Mouse (Mus musculus): ENCODE measurements at regions not wholly inside any gene's neighbourhood (a gene's known extent, or its start where the extent isn't known, plus 50 kb on each side); places are given as distances from the start of the nearest gene placed in this dataset.

- no peak overlapping the region for H3K9ac ChIP-seq (ENCODE audit: low read length)
- H3K9me3 ChIP-seq (ENCODE audit: control insufficient read depth, low read length) = no peaks in the 10 kb centered on the region
- no peaks in the 10 kb centered on the region for H3K27me3 ChIP-seq (ENCODE audit: control insufficient read depth, insufficient read depth, low read length)
- ATAC-seq (replicated peaks; ENCODE audit: low FRiP score) (peak; percentile 49; the same call in 1 of the 2 replicates), DNase-seq (ENCODE audit: low spot score) (no peak)
- no peaks in the 10 kb centered on the region for H3K36me3 ChIP-seq (ENCODE audit: control insufficient read depth, insufficient read depth, low read length)
- no peak overlapping the region for H3K4me2 ChIP-seq (ENCODE audit: low read depth, low read length, severe bottlenecking)
- no peak overlapping the region for H3K4me3 ChIP-seq (ENCODE audit: low read depth, low read length)
- no peaks in the 10 kb centered on the region for H3K4me1 ChIP-seq (replicated peaks; ENCODE audit: control insufficient read depth, insufficient read depth, low read length)
- 91% methylated on average over 1 of the region's 1 CpGs for WGBS
- H3K27ac ChIP-seq (ENCODE audit: low read depth, low read length) = no peak overlapping the region
These were observed 713.4 kb upstream of the Nrsn1 start for GRCm38 (mm10) chr13:25983659-25984058.

GRCm38 (mm10) chr13:25978648-25979047 lies 708.3 kb upstream of the Nrsn1 start:
- no peak for DNase-seq (ENCODE audit: low spot score)
- Histone ChIP-seq H3K27ac (ENCODE audit: low read depth, low read length) (no peak overlapping the region), H3K4me3 (ENCODE audit: low read depth, low read length) (no peak overlapping the region), H3K4me1 (replicated peaks; ENCODE audit: control insufficient read depth, insufficient read depth, low read length) (no peaks in the 10 kb centered on the region), H3K4me2 (ENCODE audit: low read depth, low read length, severe bottlenecking) (no peak overlapping the region), H3K36me3 (ENCODE audit: control insufficient read depth, insufficient read depth, low read length) (no peaks in the 10 kb centered on the region), H3K9ac (ENCODE audit: low read length) (no peak overlapping the region), H3K9me3 (ENCODE audit: control insufficient read depth, low read length) (no peaks in the 10 kb centered on the region), H3K27me3 (ENCODE audit: control insufficient read depth, insufficient read depth, low read length) (no peaks in the 10 kb centered on the region)
- no peak for ATAC-seq (replicated peaks; ENCODE audit: low FRiP score)
- WGBS = 70% methylated on average over 1 of the region's 1 CpGs

GRCm38 (mm10) chr13:25958592-25958991 lies 688.3 kb upstream of the Nrsn1 start:
- Histone ChIP-seq H3K27me3 (ENCODE audit: control insufficient read depth, insufficient read depth, low read length) (no peaks in the 10 kb centered on the region), H3K9me3 (ENCODE audit: control insufficient read depth, low read length) (no peaks in the 10 kb centered on the region), H3K36me3 (ENCODE audit: control insufficient read depth, insufficient read depth, low read length) (no peaks in the 10 kb centered on the region), H3K9ac (ENCODE audit: low read length) (no peak overlapping the region), H3K4me3 (ENCODE audit: low read depth, low read length) (no peak overlapping the region), H3K4me1 (replicated peaks; ENCODE audit: control insufficient read depth, insufficient read depth, low read length) (0 out of 2 replicates have a peak, but pooled peaks cover 1% of the 10 kb centered on the region), H3K27ac (ENCODE audit: low read depth, low read length) (no peak overlapping the region), H3K4me2 (ENCODE audit: low read depth, low read length, severe bottlenecking) (no peak overlapping the region)
- DNase-seq (ENCODE audit: low spot score) (no peak), ATAC-seq (replicated peaks; ENCODE audit: low FRiP score) (no peak)

GRCm38 (mm10) chr13:25958153-25958466 lies 687.8 kb upstream of the Nrsn1 start:
- no peak for ATAC-seq (replicated peaks; ENCODE audit: low FRiP score)
- Histone ChIP-seq H3K9me3 (ENCODE audit: control insufficient read depth, low read length) (no peaks in the 10 kb centered on the region), H3K27me3 (ENCODE audit: control insufficient read depth, insufficient read depth, low read length) (no peaks in the 10 kb centered on the region), H3K9ac (ENCODE audit: low read length) (no peak overlapping the region), H3K27ac (ENCODE audit: low read depth, low read length) (no peak overlapping the region), H3K4me2 (ENCODE audit: low read depth, low read length, severe bottlenecking) (no peak overlapping the region), H3K4me3 (ENCODE audit: low read depth, low read length) (no peak overlapping the region), H3K36me3 (ENCODE audit: control insufficient read depth, insufficient read depth, low read length) (no peaks in the 10 kb centered on the region), H3K4me1 (replicated peaks; ENCODE audit: control insufficient read depth, insufficient read depth, low read length) (0 out of 2 replicates have a peak, but pooled peaks cover 1% of the 10 kb centered on the region)
- no peak for DNase-seq (ENCODE audit: low spot score)
- WGBS = 91% methylated on average over 4 of the region's 4 CpGs

DNA sequence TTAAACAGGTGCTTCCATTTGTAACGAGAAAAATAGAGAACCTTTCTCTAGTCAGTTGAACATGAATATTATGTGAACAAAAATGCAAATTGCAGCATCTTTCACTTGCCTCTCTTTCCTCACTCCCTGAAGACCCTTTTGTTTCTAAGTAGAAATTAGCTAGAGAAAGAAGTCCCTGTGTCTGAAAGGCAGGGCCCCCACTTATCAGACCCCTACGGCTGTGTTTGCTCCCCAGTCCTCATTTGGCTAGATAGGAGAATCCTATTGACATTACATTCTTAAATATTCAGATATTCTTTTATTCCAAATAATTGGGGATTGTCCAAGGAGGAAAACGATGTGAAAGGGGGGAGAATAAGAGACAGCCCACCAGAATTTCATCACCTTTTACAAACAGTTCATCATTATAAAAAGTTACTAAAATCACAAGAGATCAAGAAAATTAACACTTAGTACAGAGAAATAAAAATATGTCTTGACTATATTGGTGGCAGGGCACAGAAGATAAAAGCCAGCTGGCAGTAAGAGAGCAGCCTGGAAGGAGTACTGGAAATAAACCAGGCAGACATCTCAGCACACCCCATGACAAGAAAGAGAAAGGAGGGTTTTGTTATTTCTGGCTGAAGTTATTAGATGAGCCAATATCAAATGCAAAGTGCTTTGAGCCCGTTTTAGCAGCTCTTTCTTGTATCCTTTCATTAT lies 687.3 kb upstream of the Nrsn1 start:
- Histone ChIP-seq H3K36me3 (ENCODE audit: control insufficient read depth, insufficient read depth, low read length) (no peaks in the 10 kb centered on the region), H3K4me2 (ENCODE audit: low read depth, low read length, severe bottlenecking) (no peak overlapping the region), H3K9me3 (ENCODE audit: control insufficient read depth, low read length) (no peaks in the 10 kb centered on the region), H3K27me3 (ENCODE audit: control insufficient read depth, insufficient read depth, low read length) (no peaks in the 10 kb centered on the region), H3K9ac (ENCODE audit: low read length) (no peak overlapping the region), H3K4me3 (ENCODE audit: low read depth, low read length) (no peak overlapping the region), H3K27ac (ENCODE audit: low read depth, low read length) (no peak overlapping the region), H3K4me1 (replicated peaks; ENCODE audit: control insufficient read depth, insufficient read depth, low read length) (0 out of 2 replicates have a peak, but pooled peaks cover 1% of the 10 kb centered on the region)
- DNase-seq (ENCODE audit: low spot score) (no peak), ATAC-seq (replicated peaks; ENCODE audit: low FRiP score) (no peak)
- 67% methylated on average over 4 of the region's 4 CpGs for WGBS

GRCm38 (mm10) chr13:25937631-25938030 lies 667.3 kb upstream of the Nrsn1 start:
- no peaks in the 10 kb centered on the region for H3K36me3 ChIP-seq (ENCODE audit: control insufficient read depth, insufficient read depth, low read length)
- H3K9me3 ChIP-seq (ENCODE audit: control insufficient read depth, low read length) = no peaks in the 10 kb centered on the region
- H3K4me2 ChIP-seq (ENCODE audit: low read depth, low read length, severe bottlenecking) = no peak overlapping the region
- no peak overlapping the region for H3K27ac ChIP-seq (ENCODE audit: low read depth, low read length)
- H3K27me3 ChIP-seq (ENCODE audit: control insufficient read depth, insufficient read depth, low read length) = no peaks in the 10 kb centered on the region
- H3K4me1 ChIP-seq (replicated peaks; ENCODE audit: control insufficient read depth, insufficient read depth, low read length) = peaks cover 5% of the 10 kb centered on the region; the same call in 1 of the 2 replicates
- H3K4me3 ChIP-seq (ENCODE audit: low read depth, low read length) = no peak overlapping the region
- no peak for DNase-seq (ENCODE audit: low spot score)
- 82% methylated on average over 1 of the region's 1 CpGs for whole genome bisulfite sequencing
- no peak for ATAC-seq (replicated peaks; ENCODE audit: low FRiP score)
- no peak overlapping the region for H3K9ac ChIP-seq (ENCODE audit: low read length)

- peak overlapping the region; percentile 39 for H3K27ac ChIP-seq (ENCODE audit: low read depth, low read length)
- ATAC-seq (replicated peaks; ENCODE audit: low FRiP score) (no peak), DNase-seq (ENCODE audit: low spot score) (no peak)
- H3K9me3 ChIP-seq (ENCODE audit: control insufficient read depth, low read length) = no peaks in the 10 kb centered on the region
- 60% methylated on average over 3 of the region's 3 CpGs for WGBS
- no peak overlapping the region for H3K4me2 ChIP-seq (ENCODE audit: low read depth, low read length, severe bottlenecking)
- no peak overlapping the region for H3K9ac ChIP-seq (ENCODE audit: low read length)
- H3K36me3 ChIP-seq (ENCODE audit: control insufficient read depth, insufficient read depth, low read length) = no peaks in the 10 kb centered on the region
- H3K27me3 ChIP-seq (ENCODE audit: control insufficient read depth, insufficient read depth, low read length) = no peaks in the 10 kb centered on the region
- H3K4me3 ChIP-seq (ENCODE audit: low read depth, low read length) = no peak overlapping the region
- peaks cover 7% of the 10 kb centered on the region; the same call in 1 of the 2 replicates for H3K4me1 ChIP-seq (replicated peaks; ENCODE audit: control insufficient read depth, insufficient read depth, low read length)
These were observed 663.5 kb upstream of the Nrsn1 start for GRCm38 (mm10) chr13:25933783-25934182.

- Histone ChIP-seq H3K36me3 (ENCODE audit: control insufficient read depth, insufficient read depth, low read length) (no peaks in the 10 kb centered on the region), H3K4me1 (replicated peaks; ENCODE audit: control insufficient read depth, insufficient read depth, low read length) (peaks cover 7% of the 10 kb centered on the region; the same call in 1 of the 2 replicates), H3K27ac (ENCODE audit: low read depth, low read length) (peak overlapping the region; percentile 39), H3K4me3 (ENCODE audit: low read depth, low read length) (no peak overlapping the region), H3K9me3 (ENCODE audit: control insufficient read depth, low read length) (no peaks in the 10 kb centered on the region), H3K27me3 (ENCODE audit: control insufficient read depth, insufficient read depth, low read length) (no peaks in the 10 kb centered on the region), H3K9ac (ENCODE audit: low read length) (no peak overlapping the region), H3K4me2 (ENCODE audit: low read depth, low read length, severe bottlenecking) (no peak overlapping the region)
- WGBS = 21% methylated on average over 3 of the region's 3 CpGs
- ATAC-seq (replicated peaks; ENCODE audit: low FRiP score) = 0 out of 2 replicates have a peak, but pooled peaks have one; percentile 22
- DNase-seq (ENCODE audit: low spot score) = no peak
These were observed 662.9 kb upstream of the Nrsn1 start for GRCm38 (mm10) chr13:25933246-25933645.

- H3K4me2 ChIP-seq (ENCODE audit: low read depth, low read length, severe bottlenecking) = no peak overlapping the region
- H3K36me3 ChIP-seq (ENCODE audit: control insufficient read depth, insufficient read depth, low read length) = no peaks in the 10 kb centered on the region
- H3K9ac ChIP-seq (ENCODE audit: low read length) = no peak overlapping the region
- DNase-seq (ENCODE audit: low spot score) (peak; percentile 78), ATAC-seq (replicated peaks; ENCODE audit: low FRiP score) (peak; percentile 86)
- H3K27ac ChIP-seq (ENCODE audit: low read depth, low read length) = no peak overlapping the region; the same call in 1 of the 2 replicates
- no peak overlapping the region for H3K4me3 ChIP-seq (ENCODE audit: low read depth, low read length)
- H3K27me3 ChIP-seq (ENCODE audit: control insufficient read depth, insufficient read depth, low read length) = no peaks in the 10 kb centered on the region
- H3K9me3 ChIP-seq (ENCODE audit: control insufficient read depth, low read length) = no peaks in the 10 kb centered on the region
- peaks cover 7% of the 10 kb centered on the region; the same call in 1 of the 2 replicates for H3K4me1 ChIP-seq (replicated peaks; ENCODE audit: control insufficient read depth, insufficient read depth, low read length)
- WGBS = 0% methylated on average over 1 of the region's 1 CpGs
These were observed 662.5 kb upstream of the Nrsn1 start for GRCm38 (mm10) chr13:25932810-25933209.

Data from forebrain, embryonic 11.5 days (tissue).